Mouse (Mus musculus) gastrocnemius, postnatal 14 days (tissue): ENCODE measurements around the gene Bptf. TPM values are rescaled to one million over a fixed set of nuclear protein-coding genes. Genes with fewer than 3 reads are reported as not detected.
"Not testable (repeated sequence)": the region's sequence is repeated elsewhere in the genome, so short reads cannot be mapped to it uniquely, and the experiment has no call there.

ENCODE experiments used
- DNase-seq: peaks from one replicate; pipeline ENCODE4 v3.0.0; 2021; ENCODE audit warnings: mixed read lengths
- intact Hi-C: fragments of 180-260 bp; cut with DNase I; formaldehyde crosslinking; loops from one replicate; pipeline ENCODE4 v1.15.1; 2025; ENCODE audit warnings: low total_unique reads
- total RNA-seq, 2 experiments: library from RNA; stranded (reverse); gene quantifications; 2 replicates each; pipeline ENCODE4 v1.2.3; 2021

The Bptf gene
- total RNA-seq, 2 experiments from 2014 or later, result 20.5 to 22.6 TPM

- no peak for DNase-seq
- intact Hi-C loops, result no loop called here
These were observed 67.3 kb downstream of the Bptf start for GRCm38 (mm10) chr11:107064590-107064989.

DNA sequence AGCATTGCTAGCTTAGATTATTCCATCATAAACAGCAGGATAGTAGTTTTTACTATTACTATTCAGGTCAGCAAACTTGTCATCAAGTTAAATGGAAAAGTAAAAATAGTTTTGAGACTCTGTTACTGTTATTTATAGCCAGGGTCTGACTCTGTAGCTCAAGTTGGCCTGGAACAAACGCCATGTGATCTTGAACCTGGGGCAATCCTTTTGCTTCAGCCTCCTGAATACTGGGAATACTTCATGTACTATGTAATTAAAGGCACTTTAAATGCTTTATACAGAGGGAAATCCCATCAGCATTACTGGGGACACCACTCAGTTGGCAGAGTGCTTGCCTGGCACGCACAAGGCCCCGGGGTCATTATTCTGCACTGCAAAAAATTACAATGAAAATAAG, 68.9 kb downstream of the Bptf start:
- DNase-seq, result no peak
- intact Hi-C loops, result no loop called here

DNA sequence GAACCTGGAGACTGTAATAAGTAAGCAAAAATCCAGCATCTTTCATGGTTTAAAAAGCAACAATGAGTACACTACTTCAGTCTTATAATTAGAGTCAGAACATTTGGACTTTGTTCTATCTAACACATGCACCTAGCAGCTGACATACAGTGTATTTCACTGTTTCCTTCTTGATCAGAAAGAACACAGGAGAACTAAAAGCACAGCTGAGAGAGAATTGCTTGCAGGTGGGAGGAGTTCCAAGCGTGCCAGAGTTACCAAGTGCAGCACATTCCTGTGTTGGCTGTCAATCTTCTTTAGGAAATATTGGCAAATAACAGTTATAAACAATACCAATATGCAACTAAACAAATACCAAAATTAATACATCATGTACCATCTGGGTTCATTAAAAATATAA, 71.0 kb downstream of the Bptf start:
- intact Hi-C loops, result no loop called here
- DNase-seq, result no peak

DNA sequence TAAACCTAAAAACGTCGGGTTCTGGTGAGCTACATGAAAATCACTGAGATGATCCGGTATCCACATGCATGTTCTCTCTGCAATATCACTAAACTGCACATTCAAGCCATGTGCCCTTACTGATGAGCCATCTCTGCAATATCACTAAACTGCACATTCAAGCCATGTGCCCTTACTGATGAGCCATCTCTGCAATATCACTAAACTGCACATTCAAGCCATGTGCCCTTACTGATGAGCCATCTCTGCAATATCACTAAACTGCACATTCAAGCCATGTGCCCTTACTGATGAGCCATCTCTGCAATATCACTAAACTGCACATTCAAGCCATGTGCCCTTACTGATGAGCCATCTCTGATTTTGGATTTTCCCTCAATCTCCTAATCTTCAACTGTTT, 72.3 kb downstream of the Bptf start:
- DNase-seq, result not testable (repeated sequence)
- intact Hi-C loops, result loop anchor here (5.0 kb wide), 1 partner anchor 738 kb away; no protein-coding TSS in a partner anchor

DNA sequence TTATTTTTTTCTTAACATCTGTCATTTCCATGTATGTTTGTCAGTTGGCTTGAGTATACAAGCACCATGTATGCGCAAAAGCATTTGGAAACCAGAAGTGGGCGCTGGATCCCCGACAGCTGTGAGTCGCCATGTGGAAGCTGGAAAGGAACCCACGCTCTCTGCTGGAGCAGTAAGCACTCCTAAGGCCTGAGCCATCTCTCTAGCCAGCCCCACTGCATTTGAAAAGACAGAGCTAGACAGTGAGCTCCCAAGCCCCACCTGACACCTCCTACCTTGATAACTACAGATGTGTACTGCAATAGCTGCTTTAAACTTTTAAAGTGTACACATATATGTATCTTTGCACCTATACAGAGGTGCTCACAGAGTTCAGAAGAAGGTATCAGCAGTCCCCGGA, 74.5 kb downstream of the Bptf start:
- no peak for DNase-seq
- intact Hi-C loops, result loop anchor here (5.0 kb wide), 1 partner anchor 740 kb away; no protein-coding TSS in a partner anchor

GRCm38 (mm10) chr11:107054870-107055269, 77.1 kb downstream of the Bptf start:
- no peak for DNase-seq
- intact Hi-C loops, result loop anchor here (5.0 kb wide), 1 partner anchor 742 kb away; no protein-coding TSS in a partner anchor

DNA sequence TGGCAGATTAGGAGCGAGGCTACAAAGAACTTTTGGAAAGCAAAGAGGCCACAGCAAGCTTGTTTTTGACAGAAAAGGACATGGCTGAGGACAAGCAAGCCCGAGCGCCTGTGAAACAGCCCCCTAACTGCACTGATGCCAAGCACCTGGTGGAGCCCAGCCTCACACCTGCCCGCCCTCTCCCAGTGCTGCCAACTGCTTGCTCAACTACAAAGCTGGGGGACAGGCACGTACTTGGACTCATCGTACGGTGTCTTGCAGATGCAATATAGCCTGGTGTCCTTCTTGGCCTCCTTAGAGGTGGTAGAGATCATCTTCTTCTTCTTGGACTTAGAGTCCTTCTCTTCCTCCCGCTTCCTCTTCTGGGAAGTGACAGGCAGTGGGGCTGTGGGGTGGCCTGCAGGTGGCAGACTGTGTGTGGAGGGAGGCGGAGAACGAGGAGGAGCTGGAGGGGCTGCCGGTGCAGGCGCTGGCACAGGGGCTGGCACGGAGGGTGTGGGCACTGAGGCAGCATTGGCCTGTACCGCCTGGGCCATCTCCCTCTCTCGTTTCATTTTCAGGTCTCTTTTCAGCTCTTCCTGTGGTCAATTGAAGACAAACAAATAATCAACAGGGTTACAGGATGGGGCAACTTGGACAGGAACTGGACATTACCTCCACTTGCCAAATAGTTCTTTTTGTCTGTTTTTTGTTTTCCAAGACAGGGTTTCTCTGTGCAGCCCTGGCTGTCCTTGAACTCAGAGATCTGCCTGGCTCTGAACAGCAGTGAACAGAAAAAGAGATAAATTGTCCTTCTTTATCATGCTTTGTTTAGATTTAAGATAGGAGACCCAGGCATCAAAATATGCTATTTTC, 84.9 kb downstream of the Bptf start:
- intact Hi-C loops, result no loop called here
- DNase-seq, result peak; percentile 26

DNA sequence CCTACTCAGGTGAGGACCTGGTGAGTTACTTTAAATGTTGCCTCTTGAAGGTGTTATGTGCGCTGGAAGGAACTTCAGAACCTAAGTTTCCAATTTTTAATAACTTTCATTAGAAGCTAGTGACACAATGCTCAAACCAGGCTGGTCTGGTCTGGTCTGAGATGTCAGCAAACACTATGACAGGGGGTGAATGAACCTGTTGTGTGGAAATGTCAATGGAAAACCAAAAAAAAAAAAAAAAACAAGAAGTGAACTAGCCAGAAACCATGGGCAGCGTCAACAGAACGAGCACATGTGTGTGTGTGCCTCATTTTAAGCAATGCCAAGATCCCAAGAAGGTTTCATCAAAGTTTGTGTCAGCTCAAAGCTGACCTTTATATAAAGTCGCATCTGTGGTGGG, 86.4 kb downstream of the Bptf start:
- DNase-seq, result no peak
- intact Hi-C loops, result no loop called here

DNA sequence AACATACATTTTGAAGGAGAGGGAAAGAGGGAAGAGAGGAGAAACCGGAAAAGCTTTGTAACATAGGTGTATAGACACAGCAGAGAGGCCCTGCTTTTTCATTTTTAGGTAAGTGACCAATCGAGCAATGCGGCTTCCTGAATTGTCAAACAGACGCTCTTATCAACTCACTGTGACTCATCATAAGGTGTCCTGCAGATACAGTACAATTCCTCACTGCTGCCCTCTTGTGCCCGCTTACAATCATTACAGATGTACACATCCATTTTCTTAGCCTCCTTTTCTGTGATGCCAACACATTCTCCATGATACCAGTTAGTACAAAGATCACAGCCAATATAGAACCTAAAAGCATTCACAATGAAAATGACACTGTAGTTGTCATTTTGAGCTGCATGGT, 87.6 kb downstream of the Bptf start:
- DNase-seq, result peak; percentile 52
- intact Hi-C loops, result no loop called here

- intact Hi-C loops, result no loop called here
- no peak for DNase-seq
These were observed 88.6 kb downstream of the Bptf start for GRCm38 (mm10) chr11:107043361-107043760.

- no peak for DNase-seq
- intact Hi-C loops, result no loop called here
These were observed 90.5 kb downstream of the Bptf start for GRCm38 (mm10) chr11:107041396-107041795.

DNA sequence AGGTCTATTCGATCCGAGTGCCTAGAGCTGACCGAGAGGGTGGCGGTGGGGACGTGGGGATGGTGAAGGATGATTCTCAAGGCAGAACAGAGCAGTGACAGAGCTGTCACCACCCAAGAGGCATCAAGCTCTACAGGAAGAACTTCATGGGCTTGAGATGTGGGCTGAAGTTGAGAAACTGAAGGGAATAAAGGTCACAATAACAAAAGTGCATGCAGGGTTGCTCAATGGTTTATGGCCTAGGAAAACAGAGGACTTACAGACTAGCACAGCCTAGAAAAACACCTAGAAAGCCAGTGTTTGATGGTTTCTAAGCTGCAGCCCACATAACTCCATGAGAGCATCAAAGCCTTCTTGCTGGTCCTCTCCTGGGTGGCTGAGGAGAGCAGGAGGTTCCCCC, 92.5 kb downstream of the Bptf start:
- intact Hi-C loops, result no loop called here
- DNase-seq, result no peak

DNA sequence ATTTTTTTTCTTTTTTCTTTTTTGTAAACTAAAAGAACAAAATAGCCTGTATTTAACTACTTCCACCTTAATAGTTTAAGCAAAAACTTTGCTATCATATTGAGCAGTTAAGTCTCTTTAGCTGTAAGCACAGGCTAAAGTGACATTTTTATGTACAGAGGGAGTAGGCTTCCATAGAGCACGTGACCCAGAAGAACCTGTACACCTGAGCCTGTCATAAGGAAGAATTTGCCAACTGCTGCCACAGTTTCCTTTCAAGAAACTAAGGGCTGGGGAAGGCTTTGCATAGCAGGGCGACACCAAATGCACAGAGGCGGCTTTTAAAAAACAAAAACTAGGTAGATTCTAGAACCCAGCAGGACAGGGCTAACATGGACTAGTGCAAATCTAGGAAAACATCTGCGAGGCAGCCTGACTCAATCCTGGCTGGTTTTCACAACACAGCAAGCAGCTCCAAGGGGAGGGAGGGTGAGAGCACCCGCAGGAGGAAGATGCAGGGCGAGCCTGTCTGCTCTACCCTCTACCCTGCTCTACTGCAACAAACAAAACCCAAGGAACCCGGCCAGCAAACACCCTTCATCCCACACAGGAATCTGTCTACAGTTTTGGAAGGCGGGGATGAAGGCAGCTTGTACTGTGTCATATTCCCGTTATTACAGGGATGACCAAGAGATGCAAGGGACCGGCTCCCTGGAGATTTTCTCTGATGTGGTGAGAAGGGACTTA, 97.7 kb downstream of the Bptf start:
- intact Hi-C loops, result no loop called here
- no peak for DNase-seq

DNA sequence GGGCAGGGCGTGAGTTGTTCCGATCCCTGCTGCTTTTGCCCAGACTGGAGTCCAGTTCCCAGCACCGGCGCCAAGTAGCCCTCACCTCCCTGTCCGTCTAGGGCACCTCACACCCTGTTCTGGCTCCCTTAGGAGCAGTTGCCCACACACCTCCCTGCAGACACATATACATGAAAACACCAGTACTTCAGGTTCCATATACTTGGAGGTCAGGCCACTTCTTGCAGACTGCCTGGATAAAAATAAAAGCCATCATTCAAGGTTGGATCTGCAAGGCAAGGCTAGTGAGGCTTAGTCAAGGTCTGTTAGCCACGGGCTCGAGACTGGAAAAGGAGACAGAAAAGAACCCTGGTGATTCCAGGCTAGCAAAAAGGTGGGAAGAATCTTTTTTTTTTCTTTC, 100.3 kb downstream of the Bptf start:
- DNase-seq, result no peak
- intact Hi-C loops, result no loop called here

GRCm38 (mm10) chr11:107029536-107029935, 102.4 kb downstream of the Bptf start:
- no peak for DNase-seq
- intact Hi-C loops, result no loop called here

DNA sequence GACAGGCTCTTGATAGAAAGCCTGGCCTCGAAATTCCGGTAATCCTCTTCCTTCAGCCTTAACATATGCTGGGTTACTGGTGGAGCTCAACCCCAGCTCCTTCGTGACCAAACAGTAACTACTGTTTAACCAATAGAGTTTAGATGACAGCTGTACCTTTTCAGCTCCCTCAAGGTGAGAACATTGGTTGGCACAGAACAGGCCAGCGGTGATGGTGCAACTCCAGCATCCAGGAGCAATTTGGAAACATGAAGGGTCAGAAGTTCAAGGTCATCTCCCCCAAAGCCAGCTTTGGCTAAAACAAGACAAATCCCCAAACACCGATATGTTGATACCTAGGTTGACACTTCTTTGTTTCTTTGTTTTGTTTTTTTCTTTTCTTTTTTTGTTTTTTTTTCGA, 103.2 kb downstream of the Bptf start:
- no peak for DNase-seq
- intact Hi-C loops, result no loop called here

DNA sequence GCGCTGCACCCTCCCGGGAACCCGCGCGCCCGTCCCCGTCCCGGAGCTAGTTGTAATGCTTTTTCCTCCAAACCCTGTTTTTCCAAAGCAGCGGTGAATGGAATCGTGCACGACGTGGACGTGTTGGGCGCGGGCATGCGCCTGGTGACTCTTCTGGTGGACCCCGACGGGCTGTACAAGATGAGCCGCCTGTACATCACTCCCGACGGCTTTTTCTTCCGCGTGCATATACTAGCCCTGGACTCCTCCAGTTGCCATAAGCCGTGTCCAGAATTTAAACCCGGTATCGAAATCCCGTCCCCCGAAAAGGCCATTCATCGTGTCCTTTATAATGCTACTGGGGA, 103.7 kb downstream of the Bptf start:
- DNase-seq, result no peak
- intact Hi-C loops, result no loop called here

GRCm38 (mm10) chr11:107027431-107028274, 104.3 kb downstream of the Bptf start:
- peak; percentile 87 for DNase-seq
- intact Hi-C loops, result no loop called here

DNA sequence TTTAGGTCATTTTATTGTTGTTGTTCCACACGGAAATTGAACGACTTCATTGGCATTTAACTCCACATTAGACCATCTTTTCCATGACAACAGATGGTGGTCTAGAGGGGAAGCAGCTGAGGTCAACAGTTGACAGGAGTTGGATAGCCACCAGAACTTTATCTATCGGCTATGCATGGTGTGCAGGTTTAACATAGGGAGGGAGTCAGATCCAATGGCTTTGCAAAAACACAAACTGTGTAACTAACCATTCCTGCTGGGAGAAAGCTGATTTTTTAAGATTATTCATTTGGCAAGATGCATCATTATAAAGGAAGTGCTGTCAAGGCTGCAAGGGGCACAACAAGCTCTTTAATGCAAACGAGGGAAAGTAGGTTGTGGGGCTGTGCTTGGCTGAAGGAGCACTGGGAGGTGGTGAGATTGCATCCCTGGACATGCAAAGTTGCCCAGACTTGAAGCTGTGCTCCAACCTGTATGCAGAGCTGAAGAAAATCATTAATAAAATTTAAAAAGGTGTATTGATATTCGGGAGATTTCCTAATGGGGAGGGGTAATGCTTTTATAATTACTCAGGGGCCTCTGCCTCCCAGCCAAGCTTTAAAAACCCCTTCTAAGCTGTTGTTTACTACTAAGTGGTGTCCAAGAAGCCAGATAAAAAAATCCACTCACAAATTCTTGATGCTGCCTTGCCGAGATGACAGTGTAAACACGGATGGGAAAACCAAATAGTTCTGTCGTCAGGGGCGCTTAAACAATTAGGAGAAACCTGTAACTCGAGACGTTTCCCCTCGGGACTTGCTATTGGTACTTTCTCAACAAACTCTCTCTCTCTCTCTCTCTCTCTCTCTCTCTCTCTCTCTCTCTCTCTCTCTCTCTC, 105.1 kb downstream of the Bptf start:
- intact Hi-C loops, result no loop called here

More for the DNA sequence above, 105.1 kb downstream of the Bptf start:
- DNase-seq, result no peak
